Mouse (Mus musculus): ENCODE measurements around the gene Wasl. TPM values are rescaled to one million over a fixed set of nuclear protein-coding genes. Genes with fewer than 3 reads are reported as not detected.

The Wasl gene
- polyA plus RNA-seq, 1 experiment from 2014 or later, result 61.6 TPM

DNA sequence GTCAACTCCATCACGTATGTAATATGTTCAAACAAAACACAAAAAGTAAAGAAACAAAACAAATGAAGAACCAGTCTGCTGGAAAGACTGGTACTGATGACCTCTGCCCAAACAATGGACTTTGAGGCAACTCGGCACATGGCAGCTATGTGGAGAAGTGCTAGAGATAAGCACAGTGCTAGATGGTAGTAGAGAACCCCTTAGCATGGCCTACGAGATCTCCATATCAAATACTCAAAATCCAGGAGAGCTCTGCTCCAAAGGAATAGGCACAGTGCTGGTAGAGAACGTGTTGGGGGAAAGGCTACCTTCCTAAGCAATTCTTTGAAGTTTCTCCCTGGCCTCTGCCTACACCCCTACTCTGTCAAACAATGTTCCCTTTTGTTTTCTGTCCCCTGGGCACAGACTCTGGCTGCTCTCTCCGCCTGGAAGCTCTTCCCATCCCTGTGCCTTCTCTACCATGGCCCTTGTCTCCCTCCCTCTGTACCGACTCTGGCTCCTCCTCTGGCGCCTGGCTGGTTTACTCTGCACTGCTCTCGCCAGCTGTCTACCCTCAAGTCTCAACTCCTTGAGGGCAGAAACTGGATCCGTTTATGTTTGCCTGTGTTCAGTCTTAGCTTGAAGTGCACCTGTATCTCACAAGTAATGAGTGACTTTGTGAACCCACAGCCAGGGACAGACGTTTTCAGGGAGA lies 73.1 kb downstream of the Wasl start:
- peak overlapping the region; percentile 59 for H3K27ac ChIP-seq
- 41% methylated on average over 10 of the region's 10 CpGs for WGBS
- H3K4me3 ChIP-seq, result no peak overlapping the region
- H3K36me3 ChIP-seq, result no peaks in the 10 kb centered on the region
- no peaks in the 10 kb centered on the region for H3K27me3 ChIP-seq (ENCODE audit: insufficient read depth, poor library complexity, severe bottlenecking)
- no peak for DNase-seq (ENCODE audit: low spot score)
- peaks cover 24% of the 10 kb centered on the region for H3K4me1 ChIP-seq
- no peaks in the 10 kb centered on the region for H3K9me3 ChIP-seq

GRCm38 (mm10) chr6:24590282-24590681 lies 74.5 kb downstream of the Wasl start:
- Histone ChIP-seq H3K27ac (peak overlapping the region; percentile 75), H3K36me3 (no peaks in the 10 kb centered on the region), H3K4me1 (peaks cover 38% of the 10 kb centered on the region), H3K27me3 (ENCODE audit: insufficient read depth, poor library complexity, severe bottlenecking) (no peaks in the 10 kb centered on the region), H3K4me3 (no peak overlapping the region), H3K9me3 (no peaks in the 10 kb centered on the region)
- DNase-seq (ENCODE audit: low spot score), result no peak
- 77% methylated on average over 5 of the region's 5 CpGs for WGBS

DNA sequence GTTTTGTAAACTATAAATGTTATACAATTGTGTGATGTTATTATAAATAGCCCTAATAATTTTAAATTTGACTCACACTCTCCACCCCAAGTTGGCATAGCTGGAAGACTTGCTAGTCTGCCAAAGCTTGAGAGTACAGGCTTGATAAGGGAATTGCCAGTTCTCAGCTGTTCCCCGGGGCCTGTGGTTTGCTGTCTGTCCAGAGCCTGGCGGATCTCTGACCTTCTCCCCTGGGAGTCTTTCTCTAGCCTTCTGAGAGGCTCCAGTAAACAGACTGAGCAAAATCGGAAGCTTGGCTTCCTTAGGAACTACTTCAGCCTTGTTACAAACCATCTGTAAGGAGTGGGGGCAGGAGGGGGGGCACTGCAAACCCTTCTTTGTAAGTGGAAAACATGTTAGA lies 77.9 kb downstream of the Wasl start:
- Histone ChIP-seq H3K4me1 (peaks cover 44% of the 10 kb centered on the region), H3K27me3 (ENCODE audit: insufficient read depth, poor library complexity, severe bottlenecking) (no peaks in the 10 kb centered on the region), H3K27ac (peak overlapping the region; percentile 80), H3K36me3 (no peaks in the 10 kb centered on the region), H3K4me3 (no peak overlapping the region), H3K9me3 (no peaks in the 10 kb centered on the region)
- no peak for DNase-seq (ENCODE audit: low spot score)
- WGBS, result 11% methylated on average over 3 of the region's 3 CpGs

- Histone ChIP-seq H3K4me3 (0 out of 2 replicates have a peak overlapping the region, but pooled peaks have one; percentile 15), H3K27me3 (ENCODE audit: insufficient read depth, poor library complexity, severe bottlenecking) (no peaks in the 10 kb centered on the region), H3K27ac (peak overlapping the region; percentile 77), H3K4me1 (peaks cover 36% of the 10 kb centered on the region), H3K9me3 (no peaks in the 10 kb centered on the region), H3K36me3 (no peaks in the 10 kb centered on the region)
- no peak for DNase-seq (ENCODE audit: low spot score)
- WGBS, result 32% methylated on average over 9 of the region's 10 CpGs
These were observed 79.1 kb downstream of the Wasl start for GRCm38 (mm10) chr6:24585431-24586310.

- Histone ChIP-seq H3K27ac (no peak overlapping the region), H3K27me3 (ENCODE audit: insufficient read depth, poor library complexity, severe bottlenecking) (no peaks in the 10 kb centered on the region), H3K4me3 (no peak overlapping the region), H3K4me1 (peaks cover 30% of the 10 kb centered on the region), H3K36me3 (no peaks in the 10 kb centered on the region), H3K9me3 (no peaks in the 10 kb centered on the region)
- WGBS, result 83% methylated on average over 3 of the region's 3 CpGs
- DNase-seq (ENCODE audit: low spot score), result no peak
These were observed 81.4 kb downstream of the Wasl start for GRCm38 (mm10) chr6:24583456-24583855.

GRCm38 (mm10) chr6:24573319-24573718 lies 91.5 kb downstream of the Wasl start:
- Histone ChIP-seq H3K4me1 (peaks cover 13% of the 10 kb centered on the region; the same call in 1 of the 2 replicates), H3K9me3 (no peaks in the 10 kb centered on the region), H3K36me3 (peaks cover 2% of the 10 kb centered on the region; the same call in 1 of the 2 replicates), H3K4me3 (no peak overlapping the region), H3K27ac (no peak overlapping the region), H3K27me3 (ENCODE audit: insufficient read depth, poor library complexity, severe bottlenecking) (no peaks in the 10 kb centered on the region)
- no peak for DNase-seq (ENCODE audit: low spot score)

DNA sequence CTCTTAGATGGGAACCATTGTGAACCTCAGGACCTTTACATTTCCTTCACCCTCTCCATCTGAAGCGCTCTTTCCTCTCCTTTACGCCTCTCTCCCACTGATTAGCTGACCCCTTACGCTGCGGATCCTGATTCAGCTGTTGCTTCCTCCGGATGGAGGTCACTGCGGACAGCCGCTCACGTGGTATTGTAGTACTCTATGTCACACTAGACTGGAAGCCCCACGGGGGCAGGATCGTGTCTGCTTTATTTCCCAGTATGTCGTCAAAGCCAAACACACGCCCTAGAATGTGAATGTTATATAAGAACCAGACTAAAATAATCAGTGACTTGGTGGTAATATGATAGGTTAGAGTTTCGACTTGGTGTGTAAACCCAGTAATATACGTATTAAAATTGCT lies 92.4 kb downstream of the Wasl start:
- no peak for DNase-seq (ENCODE audit: low spot score)
- no peak overlapping the region for H3K4me3 ChIP-seq
- peaks cover 2% of the 10 kb centered on the region; the same call in 1 of the 2 replicates for H3K36me3 ChIP-seq
- H3K9me3 ChIP-seq, result no peaks in the 10 kb centered on the region
- 88% methylated on average over 14 of the region's 14 CpGs for WGBS
- H3K27me3 ChIP-seq (ENCODE audit: insufficient read depth, poor library complexity, severe bottlenecking), result no peaks in the 10 kb centered on the region
- H3K27ac ChIP-seq, result no peak overlapping the region
- H3K4me1 ChIP-seq, result peaks cover 13% of the 10 kb centered on the region; the same call in 1 of the 2 replicates

DNA sequence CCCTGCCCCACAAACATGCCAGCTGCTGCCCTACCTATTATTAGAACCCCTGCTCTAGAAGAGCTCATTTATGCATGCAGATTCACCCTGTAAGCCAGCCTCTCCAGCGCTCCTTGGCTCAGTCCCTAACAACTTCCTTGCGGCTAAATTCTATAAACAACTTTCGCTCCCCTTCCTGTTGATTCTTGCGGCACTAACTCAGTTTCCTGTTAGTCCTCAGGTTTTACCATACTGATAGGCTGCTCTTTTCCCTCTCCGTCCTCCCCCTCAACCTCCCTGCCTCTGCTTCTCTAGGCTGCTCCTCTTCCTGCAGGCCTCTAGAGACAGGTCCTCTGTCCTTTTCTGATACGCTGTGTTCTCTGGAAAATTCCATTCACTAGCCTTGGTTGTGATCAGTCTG lies 93.7 kb downstream of the Wasl start:
- no peaks in the 10 kb centered on the region for H3K9me3 ChIP-seq
- 57% methylated on average over 6 of the region's 6 CpGs for WGBS
- H3K27me3 ChIP-seq (ENCODE audit: insufficient read depth, poor library complexity, severe bottlenecking), result no peaks in the 10 kb centered on the region
- H3K27ac ChIP-seq, result peak overlapping the region; percentile 38; the same call in 1 of the 2 replicates
- DNase-seq (ENCODE audit: low spot score), result no peak
- no peak overlapping the region for H3K4me3 ChIP-seq
- peaks cover 2% of the 10 kb centered on the region; the same call in 1 of the 2 replicates for H3K36me3 ChIP-seq
- peaks cover 13% of the 10 kb centered on the region; the same call in 1 of the 2 replicates for H3K4me1 ChIP-seq

GRCm38 (mm10) chr6:24570278-24570677 lies 94.5 kb downstream of the Wasl start:
- WGBS, result 81% methylated on average over 11 of the region's 11 CpGs
- H3K27ac ChIP-seq, result no peak overlapping the region

GRCm38 (mm10) chr6:24569711-24570110 lies 95.1 kb downstream of the Wasl start:
- Histone ChIP-seq H3K9me3 (no peaks in the 10 kb centered on the region), H3K4me1 (peaks cover 13% of the 10 kb centered on the region; the same call in 1 of the 2 replicates), H3K27me3 (ENCODE audit: insufficient read depth, poor library complexity, severe bottlenecking) (no peaks in the 10 kb centered on the region), H3K4me3 (no peak overlapping the region), H3K27ac (peak overlapping the region; percentile 52; the same call in 1 of the 2 replicates), H3K36me3 (peaks cover 2% of the 10 kb centered on the region; the same call in 1 of the 2 replicates)
- no peak for DNase-seq (ENCODE audit: low spot score)
- WGBS, result 74% methylated on average over 1 of the region's 1 CpGs

More at GRCm38 (mm10) chr6:24570278-24570677, 94.5 kb downstream of the Wasl start:
- no peak overlapping the region for H3K4me3 ChIP-seq
- peaks cover 2% of the 10 kb centered on the region; the same call in 1 of the 2 replicates for H3K36me3 ChIP-seq
- peaks cover 13% of the 10 kb centered on the region; the same call in 1 of the 2 replicates for H3K4me1 ChIP-seq
- H3K27me3 ChIP-seq (ENCODE audit: insufficient read depth, poor library complexity, severe bottlenecking), result no peaks in the 10 kb centered on the region
- H3K9me3 ChIP-seq, result no peaks in the 10 kb centered on the region
- no peak for DNase-seq (ENCODE audit: low spot score)

GRCm38 (mm10) chr6:24568963-24569362 lies 95.8 kb downstream of the Wasl start:
- H3K36me3 ChIP-seq, result peaks cover 2% of the 10 kb centered on the region; the same call in 1 of the 2 replicates
- DNase-seq (ENCODE audit: low spot score), result no peak
- no peaks in the 10 kb centered on the region for H3K9me3 ChIP-seq
- H3K27ac ChIP-seq, result no peak overlapping the region
- peaks cover 13% of the 10 kb centered on the region; the same call in 1 of the 2 replicates for H3K4me1 ChIP-seq
- no peak overlapping the region for H3K4me3 ChIP-seq
- no peaks in the 10 kb centered on the region for H3K27me3 ChIP-seq (ENCODE audit: insufficient read depth, poor library complexity, severe bottlenecking)
- 81% methylated on average over 5 of the region's 5 CpGs for WGBS

DNA sequence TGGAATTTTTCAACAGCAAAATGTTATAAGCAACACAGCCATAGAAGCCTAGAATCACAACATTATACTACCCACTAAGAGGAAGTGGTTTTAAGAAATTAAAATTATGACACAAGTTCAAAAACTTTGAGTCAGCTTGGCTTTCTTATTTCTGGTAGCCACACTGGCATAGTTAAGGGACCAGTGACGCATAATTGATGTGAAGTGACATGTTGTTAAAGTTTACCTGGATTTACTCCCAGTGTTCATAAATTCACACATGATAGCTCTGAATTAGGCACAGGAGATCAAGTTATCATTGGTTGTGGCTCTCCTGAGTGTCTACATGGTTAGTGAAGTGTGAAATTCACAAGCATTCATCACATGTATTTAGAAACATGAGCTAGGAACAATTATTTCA lies 99.9 kb downstream of the Wasl start:
- H3K4me1 ChIP-seq, result peaks cover 4% of the 10 kb centered on the region; the same call in 1 of the 2 replicates
- no peak overlapping the region for H3K4me3 ChIP-seq
- no peak for DNase-seq (ENCODE audit: low spot score)
- H3K36me3 ChIP-seq, result no peaks in the 10 kb centered on the region
- H3K9me3 ChIP-seq, result no peaks in the 10 kb centered on the region
- H3K27me3 ChIP-seq (ENCODE audit: insufficient read depth, poor library complexity, severe bottlenecking), result no peaks in the 10 kb centered on the region
- no peak overlapping the region for H3K27ac ChIP-seq
- 84% methylated on average over 1 of the region's 1 CpGs for WGBS

DNA sequence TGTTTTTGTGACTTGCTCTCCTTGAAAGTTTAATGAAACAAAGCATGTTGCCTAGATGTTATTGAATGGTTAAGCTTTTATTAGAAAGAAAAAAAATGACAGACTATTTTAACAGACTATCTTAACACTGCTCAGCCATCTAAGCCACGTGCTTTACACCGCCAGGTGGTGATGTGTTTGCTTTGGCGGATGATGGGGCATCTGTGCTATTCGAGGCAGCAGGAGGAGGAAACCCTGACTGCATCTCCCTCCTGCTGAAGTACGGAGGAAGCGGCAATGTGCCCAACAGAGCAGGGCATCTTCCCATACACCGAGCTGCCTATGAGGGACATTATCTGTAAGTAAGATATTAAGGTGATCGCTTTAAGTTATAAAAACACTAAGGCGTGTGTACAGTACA lies 100.7 kb downstream of the Wasl start:
- 66% methylated on average over 9 of the region's 9 CpGs for WGBS
- Histone ChIP-seq H3K27ac (no peak overlapping the region), H3K36me3 (no peaks in the 10 kb centered on the region), H3K4me1 (no peaks in the 10 kb centered on the region), H3K4me3 (no peak overlapping the region), H3K9me3 (no peaks in the 10 kb centered on the region), H3K27me3 (ENCODE audit: insufficient read depth, poor library complexity, severe bottlenecking) (no peaks in the 10 kb centered on the region)
- no peak for DNase-seq (ENCODE audit: low spot score)

Data from heart, embryonic 10.5 days (tissue).